10 mouse cellular contexts compared by ENCODE assay signal in the genomic region with DNA sequence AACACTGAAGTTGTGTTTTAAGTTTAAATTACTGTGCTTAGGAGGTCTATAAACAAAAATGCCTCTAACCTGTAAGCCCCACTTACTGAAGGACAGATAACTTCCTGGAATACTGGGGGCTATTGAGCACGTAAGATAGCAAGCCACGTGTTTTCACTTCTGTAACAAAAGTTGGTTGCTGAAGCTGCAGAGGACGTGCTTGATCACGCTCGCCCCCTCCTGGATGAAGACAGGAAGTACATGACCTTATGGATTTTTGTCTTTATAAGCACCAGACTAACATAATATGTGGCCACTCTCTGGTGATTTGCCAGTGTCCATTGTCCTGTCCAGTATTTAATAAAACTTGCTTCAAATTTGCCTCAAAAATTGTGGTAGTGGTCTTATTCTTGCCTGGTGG. TPM values are rescaled to one million over a fixed set of nuclear protein-coding genes. Genes with fewer than 3 reads are reported as not detected.
DNase-seq lines count a peak whose midpoint lies in the region; ATAC-seq and TF ChIP-seq lines count a peak whose summit lies in the region.
"Had no signal": no experiment of that assay in that cellular context is flagged by ENCODE, and none has a peak within 500 bp of the region (broad histone marks: within the 10 kb centered on the region; RNA-seq: fewer than 3 reads in every experiment).

No protein-coding gene starts in this region.

- no peak overlapping the region for H3K9ac ChIP-seq in lung, embryonic 14.5 days
- H3K9ac ChIP-seq in liver, postnatal 0 days (replicated peaks), result no peak overlapping the region
- H3K9ac ChIP-seq: embryonic facial prominence, embryonic 12.5 days had no signal

- no peak overlapping the region for H3K27ac ChIP-seq in lung, embryonic 14.5 days (ENCODE audit: low read depth)
- no peak overlapping the region for H3K27ac ChIP-seq in liver, postnatal 0 days (ENCODE audit: low read depth)
- H3K27ac ChIP-seq: embryonic facial prominence, embryonic 12.5 days had no signal

- H3K36me3 ChIP-seq in lung, embryonic 14.5 days (ENCODE audit: insufficient read depth), result no peaks in the 10 kb centered on the region
- no peaks in the 10 kb centered on the region for H3K36me3 ChIP-seq in liver, postnatal 0 days (replicated peaks; ENCODE audit: insufficient read depth, low read length)
- H3K36me3 ChIP-seq: embryonic facial prominence, embryonic 12.5 days had no signal

- WGBS in lung, embryonic 14.5 days, result 65% methylated on average over 5 of the region's 5 CpGs
- WGBS in liver, postnatal 0 days (ENCODE audit: insufficient replicate concordance), result 67% methylated on average over 5 of the region's 5 CpGs

- TF ChIP-seq EP300 in liver, postnatal 0 days (IDR thresholded peaks at IDR 0.05; ENCODE audit: low read depth), result no peak

- no peaks in the 10 kb centered on the region for H3K27me3 ChIP-seq in lung, embryonic 14.5 days (ENCODE audit: insufficient read depth, low read length)
- H3K27me3 ChIP-seq in liver, postnatal 0 days (ENCODE audit: insufficient read depth, low read length), result no peaks in the 10 kb centered on the region
- H3K27me3 ChIP-seq: embryonic facial prominence, embryonic 12.5 days had no signal

- no peak for ATAC-seq in lung, embryonic 14.5 days (ENCODE audit: insufficient read depth)
- no peak for ATAC-seq in liver, postnatal 0 days
- ATAC-seq in frontal cortex, adult (ENCODE audit: low TSS enrichment), result no peak

- peak; percentile 16 to 36 for DNase-seq in cerebellum, adult 18-20 months
- DNase-seq in cerebellum, adult 9-11 months, result no peak
- DNase-seq in lung, embryonic 14.5 days, result peak; percentile 41
- DNase-seq in lung, postnatal 4 days, result no peak
- DNase-seq in adipocyte (ENCODE audit: low spot score), result peak; percentile 10
- DNase-seq in liver, postnatal 0 days, result peak; percentile 50
- no peak for DNase-seq in frontal cortex, postnatal 25 days (ENCODE audit: low spot score in 2 of 2)
- DNase-seq: kidney, postnatal 14 days had no signal

- H3K4me2 ChIP-seq in lung, embryonic 14.5 days, result no peak overlapping the region
- H3K4me2 ChIP-seq in liver, postnatal 0 days (ENCODE audit: low read depth, low read length), result no peak overlapping the region
- H3K4me2 ChIP-seq: embryonic facial prominence, embryonic 12.5 days had no signal

- H3K4me1 ChIP-seq in lung, embryonic 14.5 days (ENCODE audit: insufficient read depth), result no peaks in the 10 kb centered on the region
- no peaks in the 10 kb centered on the region for H3K4me1 ChIP-seq in liver, postnatal 0 days (ENCODE audit: insufficient read depth)
- H3K4me1 ChIP-seq: embryonic facial prominence, embryonic 12.5 days had no signal

- TF ChIP-seq CTCF in lung, embryonic 14.5 days (IDR thresholded peaks at IDR 0.05; ENCODE audit: low read depth), result peak; percentile 52
- peak; percentile 71 for TF ChIP-seq CTCF in liver, postnatal 0 days (IDR thresholded peaks at IDR 0.05; ENCODE audit: low read depth)

- no peak overlapping the region for H3K4me3 ChIP-seq in lung, embryonic 14.5 days (ENCODE audit: low read depth, low read length)
- H3K4me3 ChIP-seq in liver, postnatal 0 days (ENCODE audit: low read depth, low read length), result no peak overlapping the region
- H3K4me3 ChIP-seq: embryonic facial prominence, embryonic 12.5 days had no signal

- peaks cover 8% of the 10 kb centered on the region; the same call in 1 of the 2 replicates for H3K9me3 ChIP-seq in lung, embryonic 14.5 days (ENCODE audit: low read depth, low read length)
- H3K9me3 ChIP-seq in liver, postnatal 0 days (ENCODE audit: low read length), result peaks cover 7% of the 10 kb centered on the region

RNA-seq across cellular contexts. Expression of gene Ccrl2, which starts 20.4 kb away (rescaled TPM):
- polyA plus RNA-seq in lung, embryonic 14.5 days (2014; fragmentation: Nextera tagmentation; extraction: Ambion mirVana), result 2.1 and 2.9 TPM in 2 replicates
- polyA plus RNA-seq in liver, postnatal 0 days (2015; fragmentation: Nextera tagmentation; extraction: Ambion mirVana), result 7.4 and 8.4 TPM in 2 replicates

RNA-seq across cellular contexts. Expression of gene Lrrfip2, which starts 39.6 kb away (rescaled TPM):
- 39.6 and 40.4 TPM in 2 replicates for polyA plus RNA-seq in lung, embryonic 14.5 days (2014; fragmentation: Nextera tagmentation; extraction: Ambion mirVana)
- polyA plus RNA-seq in liver, postnatal 0 days (2015; fragmentation: Nextera tagmentation; extraction: Ambion mirVana), result 18.4 and 18.5 TPM in 2 replicates

RNA-seq across cellular contexts. Expression of gene Ltf, which starts 58.7 kb away (rescaled TPM):
- polyA plus RNA-seq in lung, embryonic 14.5 days (2014; fragmentation: Nextera tagmentation; extraction: Ambion mirVana), result 0.17 and 2.5 TPM in 2 replicates
- 235 and 247 TPM in 2 replicates for polyA plus RNA-seq in liver, postnatal 0 days (2015; fragmentation: Nextera tagmentation; extraction: Ambion mirVana)

Comparison
In these comparisons a context has a peak if more than half of its experiments do, and no peak if none do; other contexts are left out.
1. DNase-seq: peak in cerebellum, adult 18-20 months (2 of 2), lung, embryonic 14.5 days (single experiment), adipocyte (single experiment) and liver, postnatal 0 days (single experiment); none in cerebellum, adult 9-11 months (single experiment), lung, postnatal 4 days (0 of 2) and frontal cortex, postnatal 25 days (0 of 2).
2. RNA of gene Ltf, which starts 58.7 kb away (polyA plus RNA-seq): 235 to 247 TPM in liver, postnatal 0 days; 0.17 to 2.5 TPM in lung, embryonic 14.5 days; every median in the first group is over 10 times any median in the second.